Mouse (Mus musculus) lung, postnatal 0 days (tissue): Measurements from ENCODE around the gene Slc5a4b. TPM values are rescaled to one million over a fixed set of nuclear protein-coding genes. Genes with fewer than 3 reads are reported as not detected.

ENCODE experiments used
- ATAC-seq: fragments of 200-750 bp; cut with Nextera tagmentation; 2 replicates; pipeline ENCODE4 v1.8.0; 2017; ENCODE audit warnings: moderate library complexity
- DNase-seq: peaks from one replicate; pipeline ENCODE4 v3.0.0-alpha.2; 2016; ENCODE audit warnings: low spot score
- H3K27ac ChIP-seq: fragments of 300-500 bp; sonication (generic); 2 replicates; pipeline ENCODE4 v1.5.1; 2014; ENCODE audit warnings: antibody characterized with exemption, mild to moderate bottlenecking, low read length, mixed read lengths
- H3K27me3 ChIP-seq: fragments of 300-500 bp; sonication (generic); replicated peaks from 2 replicates; pipeline ENCODE4 v1.6.1; 2014; ENCODE audit warnings: low read length, mixed read lengths; ENCODE audit not compliant: insufficient read depth
- H3K36me3 ChIP-seq: fragments of 300-500 bp; sonication (generic); 2 replicates; pipeline ENCODE4 v1.6.1; 2014; ENCODE audit warnings: low read length, mixed read lengths; ENCODE audit not compliant: insufficient read depth
- H3K4me1 ChIP-seq: fragments of 300-500 bp; sonication (generic); 2 replicates; pipeline ENCODE4 v1.6.1; 2014; ENCODE audit warnings: antibody characterized with exemption, low read depth, low read length, mixed read lengths; ENCODE audit not compliant: insufficient read depth
- H3K4me2 ChIP-seq: fragments of 300-500 bp; sonication (generic); replicated peaks from 2 replicates; pipeline ENCODE4 v1.6.1; 2014; ENCODE audit warnings: low read depth, mild to moderate bottlenecking, low read length, moderate library complexity, mixed read lengths
- H3K4me3 ChIP-seq: fragments of 300-500 bp; sonication (generic); 2 replicates; pipeline ENCODE4 v1.5.1; 2014; ENCODE audit warnings: low read depth, low read length
- H3K9ac ChIP-seq: fragments of 300-500 bp; sonication (generic); replicated peaks from 2 replicates; pipeline ENCODE4 v1.6.1; 2014; ENCODE audit warnings: low read depth, mild to moderate bottlenecking
- H3K9me3 ChIP-seq: fragments of 300-500 bp; sonication (generic); 2 replicates; pipeline ENCODE4 v1.6.1; 2016; ENCODE audit warnings: low read length, mixed read lengths
- CTCF ChIP-seq: IDR thresholded peaks from 2 replicates; pipeline ENCODE4 v1.5.1; 2016; ENCODE audit warnings: antibody characterized with exemption, mild to moderate bottlenecking
- EP300 ChIP-seq: IDR thresholded peaks from 2 replicates; pipeline ENCODE4 v1.6.1; 2016; ENCODE audit warnings: antibody characterized with exemption, mild to moderate bottlenecking, control low read depth
- whole genome bisulfite sequencing: fragments of 180-500 bp; shearing (Covaris S2); extraction: QIAGEN DNeasy Blood & Tissue Kit; methylation state at CpG from one replicate; pipeline ENCODE4 v1.1.7; 2014; 5-methylcytosine and 5-hydroxymethylcytosine counted together
- polyA plus RNA-seq: library from polyadenylated mRNA; unstranded; fragments of >200 nt; fragmentation: Nextera tagmentation; extraction: Ambion mirVana; gene quantifications from 2 replicates; pipeline ENCODE4 v1.2.1, GENCODE M21; 2015

Slc5a4b gene
- polyA plus RNA-seq, 1 experiment from 2014 or later: 0.04 TPM

DNA sequence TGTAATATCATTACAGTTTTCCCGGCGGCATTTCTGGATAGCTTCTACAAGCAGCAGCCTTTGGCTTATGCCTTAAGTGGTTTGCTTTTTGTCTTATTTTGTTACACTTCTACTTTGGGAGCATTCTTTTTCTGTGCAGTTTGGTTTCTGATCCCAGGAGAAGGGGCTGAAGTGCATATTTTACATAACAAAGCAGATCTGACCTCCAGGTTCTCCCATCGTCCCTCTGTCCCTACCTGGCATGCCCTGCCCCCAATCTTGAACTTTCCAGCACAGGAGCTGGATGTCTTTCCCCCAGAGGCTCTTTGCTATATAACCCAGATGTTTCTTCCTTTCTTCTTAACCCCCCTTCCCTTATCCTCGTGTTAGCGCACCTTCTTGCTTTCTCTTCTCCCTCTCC, 65.4 kb downstream of the Slc5a4b start:
- no peak for TF ChIP-seq CTCF
- no peak for TF ChIP-seq EP300
- H3K4me2 ChIP-seq: no peak overlapping the region
- H3K4me1 ChIP-seq: no peaks in the 10 kb centered on the region
- H3K27ac ChIP-seq: no peak overlapping the region
- no peaks in the 10 kb centered on the region for H3K27me3 ChIP-seq
- 0 out of 2 replicates have a peak, but pooled peaks cover 3% of the 10 kb centered on the region for H3K36me3 ChIP-seq
- DNase-seq (no peak), ATAC-seq (no peak)
- no peaks in the 10 kb centered on the region for H3K9me3 ChIP-seq
- H3K4me3 ChIP-seq: no peak overlapping the region
- 36% methylated on average over 5 of the region's 5 CpGs for WGBS
- no peak overlapping the region for H3K9ac ChIP-seq

DNA sequence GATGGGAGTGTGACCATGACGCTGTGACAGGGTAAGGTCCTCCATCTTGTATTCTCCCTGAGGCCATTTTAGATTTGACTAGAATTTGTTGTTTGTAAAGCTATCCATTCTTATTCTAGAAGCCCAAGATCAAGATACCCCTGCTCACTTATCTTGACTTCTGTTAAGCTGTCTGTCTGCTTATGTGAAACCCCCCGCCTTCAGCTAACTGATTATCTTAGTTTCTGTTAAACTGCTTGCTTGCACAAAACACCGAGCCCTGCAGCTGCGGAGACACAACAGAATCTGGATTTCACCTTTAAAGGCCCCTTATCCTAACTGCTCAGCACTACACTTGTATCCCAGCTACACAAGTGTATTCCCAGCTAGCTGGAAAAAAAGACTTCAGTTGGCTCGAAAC, 73.8 kb downstream of the Slc5a4b start:
- H3K4me3 ChIP-seq: no peak overlapping the region
- H3K9me3 ChIP-seq: no peaks in the 10 kb centered on the region
- H3K4me1 ChIP-seq: no peaks in the 10 kb centered on the region
- no peak for TF ChIP-seq CTCF
- ATAC-seq (no peak), DNase-seq (no peak)
- 91% methylated on average over 5 of the region's 5 CpGs for WGBS
- no peak overlapping the region for H3K27ac ChIP-seq
- H3K4me2 ChIP-seq: no peak overlapping the region
- H3K27me3 ChIP-seq: no peaks in the 10 kb centered on the region
- no peak overlapping the region for H3K9ac ChIP-seq
- peaks cover 18% of the 10 kb centered on the region; the same call in 1 of the 2 replicates for H3K36me3 ChIP-seq

DNA sequence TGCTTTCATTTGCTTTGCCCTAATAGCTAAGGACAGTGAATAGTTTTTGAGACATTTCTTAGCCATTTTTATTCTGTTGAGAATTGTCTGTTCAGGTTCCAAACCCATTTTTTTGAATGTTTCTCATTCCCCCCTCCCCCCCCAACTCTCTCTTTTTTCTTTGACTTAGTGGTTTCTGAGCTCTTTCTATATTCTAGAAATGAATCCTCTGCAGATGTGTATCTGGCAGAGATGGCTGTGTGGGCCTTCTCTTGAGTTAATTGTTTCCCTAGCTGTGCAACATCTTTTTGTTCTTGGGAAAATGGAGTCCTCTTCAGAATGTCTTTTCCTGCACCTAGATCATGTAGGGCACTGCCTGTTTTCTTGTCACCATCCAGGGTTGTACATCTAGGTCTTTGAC, 75.5 kb downstream of the Slc5a4b start:
- no peak for ATAC-seq

DNA sequence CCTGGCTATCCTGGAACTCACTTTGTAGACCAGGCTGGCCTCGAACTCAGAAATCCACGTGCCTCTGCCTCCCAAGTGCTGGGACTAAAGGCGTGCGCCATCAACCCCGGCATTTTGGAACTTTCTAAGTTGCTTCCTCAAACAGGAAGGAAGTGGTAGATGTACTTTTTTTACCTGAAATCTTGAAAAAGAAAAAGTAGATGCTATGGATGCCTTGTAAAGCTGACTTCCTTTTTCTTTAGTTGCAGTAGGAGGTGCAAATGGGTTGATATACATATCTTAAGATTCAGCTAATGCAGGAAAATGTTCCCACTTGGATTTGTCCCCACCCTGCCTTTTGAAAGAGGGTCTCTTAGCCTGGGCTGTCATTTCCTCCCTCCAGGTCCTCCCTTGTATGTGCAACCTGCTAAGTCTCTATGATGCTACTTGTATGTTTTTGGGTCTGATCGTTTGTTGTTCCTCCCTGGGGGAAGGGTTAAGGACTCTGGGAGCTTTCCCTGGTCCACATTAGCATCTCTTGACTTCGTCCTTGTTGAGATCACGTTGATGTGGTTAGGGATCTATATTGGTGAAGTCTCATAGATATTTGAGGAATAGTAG, 76.7 kb downstream of the Slc5a4b start:
- Histone ChIP-seq H3K9me3 (no peaks in the 10 kb centered on the region), H3K27ac (no peak overlapping the region), H3K27me3 (no peaks in the 10 kb centered on the region), H3K4me1 (no peaks in the 10 kb centered on the region), H3K9ac (no peak overlapping the region), H3K36me3 (peaks cover 13% of the 10 kb centered on the region; the same call in 1 of the 2 replicates), H3K4me2 (no peak overlapping the region), H3K4me3 (no peak overlapping the region)
- ATAC-seq (no peak), DNase-seq (no peak)
- WGBS: 94% methylated on average over 8 of the region's 8 CpGs
- TF ChIP-seq EP300 (no peak), CTCF (no peak)

More for the DNA sequence above, 75.5 kb downstream of the Slc5a4b start:
- no peaks in the 10 kb centered on the region for H3K4me1 ChIP-seq
- H3K9me3 ChIP-seq: no peaks in the 10 kb centered on the region
- no peak overlapping the region for H3K4me2 ChIP-seq
- no peaks in the 10 kb centered on the region for H3K27me3 ChIP-seq
- no peak overlapping the region for H3K4me3 ChIP-seq
- no peak overlapping the region for H3K27ac ChIP-seq
- TF ChIP-seq EP300: no peak
- TF ChIP-seq CTCF: no peak
- DNase-seq: no peak
- no peak overlapping the region for H3K9ac ChIP-seq
- H3K36me3 ChIP-seq: peaks cover 15% of the 10 kb centered on the region; the same call in 1 of the 2 replicates

DNA sequence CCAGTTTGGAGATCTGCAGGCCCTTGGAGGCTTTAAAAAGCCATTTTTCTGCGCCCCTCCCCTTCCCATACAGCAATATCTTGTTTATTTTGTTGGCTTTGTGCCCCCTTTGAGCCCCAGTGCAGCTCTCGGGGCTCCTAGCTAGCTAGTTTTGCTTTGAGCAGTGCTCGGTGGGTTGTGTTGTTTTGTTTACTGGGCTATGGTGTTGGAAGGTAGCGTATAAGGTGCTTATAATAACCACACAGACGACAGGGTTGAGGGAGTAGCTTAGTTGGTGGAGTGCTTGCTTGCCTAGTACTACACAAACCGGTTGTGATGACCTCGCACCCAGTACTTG, 77.7 kb downstream of the Slc5a4b start:
- WGBS: 10% methylated on average over 7 of the region's 7 CpGs
- Histone ChIP-seq H3K9me3 (no peaks in the 10 kb centered on the region), H3K4me1 (no peaks in the 10 kb centered on the region), H3K36me3 (peaks cover 3% of the 10 kb centered on the region; the same call in 1 of the 2 replicates), H3K4me3 (peak overlapping the region; percentile 55), H3K9ac (peak overlapping the region; percentile 57), H3K27ac (peak overlapping the region; percentile 58), H3K4me2 (peak overlapping the region; percentile 74), H3K27me3 (no peaks in the 10 kb centered on the region)
- DNase-seq (peak; percentile 14), ATAC-seq (no peak)
- TF ChIP-seq EP300 (no peak), CTCF (no peak)

DNA sequence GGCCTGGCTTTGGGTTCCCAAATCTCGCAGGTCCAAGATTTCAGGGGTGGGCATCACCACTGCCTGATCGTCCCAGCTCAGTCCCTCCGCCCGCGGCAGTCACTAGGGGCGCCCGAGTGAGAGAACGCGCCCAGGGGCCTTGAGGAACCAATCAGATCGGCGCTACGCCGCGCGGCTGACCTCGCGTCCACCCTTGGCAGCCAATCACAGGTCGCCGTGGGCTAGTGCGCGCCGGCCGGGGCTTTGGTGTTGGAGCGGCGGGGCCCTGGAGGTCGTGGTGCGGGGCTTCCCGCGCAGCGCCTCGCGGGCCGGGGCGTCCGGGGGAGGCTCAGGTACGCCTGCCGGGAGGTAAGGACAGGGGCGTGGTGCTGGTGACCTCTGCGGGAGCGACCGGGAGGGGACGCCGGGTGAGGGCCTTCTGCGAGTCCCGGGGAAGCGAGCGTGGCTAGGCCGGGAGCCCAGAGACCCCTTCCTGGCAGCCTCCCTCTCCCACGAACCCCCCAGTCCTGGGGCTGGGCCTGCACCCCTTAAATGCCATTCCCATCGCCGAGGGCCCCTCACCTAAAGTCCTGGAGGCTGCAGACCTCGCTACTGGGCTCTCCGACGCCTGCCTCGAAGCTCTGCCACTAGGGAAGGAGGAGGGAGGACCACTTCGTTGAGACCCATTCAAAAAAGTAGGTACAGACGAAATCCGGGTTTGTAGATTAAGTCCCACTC, 78.2 kb downstream of the Slc5a4b start, which contains the start of gene Zfp280b:
Zfp280b (plus strand) TSS at position 249 of the 717 bp plus-strand sequence.
- peak; percentile 84 for TF ChIP-seq CTCF
- no peak for TF ChIP-seq EP300
- Histone ChIP-seq H3K9me3 (no peaks in the 10 kb centered on the region), H3K4me1 (no peaks in the 10 kb centered on the region), H3K36me3 (no peaks in the 10 kb centered on the region), H3K4me3 (peak within 1 kb of the TSS; percentile 55), H3K9ac (peak within 1 kb of the TSS; percentile 57), H3K4me2 (peak within 1 kb of the TSS; percentile 74), H3K27ac (peak within 1 kb of the TSS; percentile 58), H3K27me3 (no peaks in the 10 kb centered on the region)
- DNase-seq (peak; percentile 97), ATAC-seq (peak; percentile 99)
- under 1% methylated on average over 46 of the region's 58 CpGs for WGBS
